Mouse (Mus musculus): ENCODE measurements around the gene Cers6.

The Cers6 gene

GRCm38 (mm10) chr2:68860904-68861685 is at the start of gene Cers6:
Gene Cers6, plus strand, starts transcription at chr2:68861441.
- DNase-seq, result peak; percentile 98

DNA sequence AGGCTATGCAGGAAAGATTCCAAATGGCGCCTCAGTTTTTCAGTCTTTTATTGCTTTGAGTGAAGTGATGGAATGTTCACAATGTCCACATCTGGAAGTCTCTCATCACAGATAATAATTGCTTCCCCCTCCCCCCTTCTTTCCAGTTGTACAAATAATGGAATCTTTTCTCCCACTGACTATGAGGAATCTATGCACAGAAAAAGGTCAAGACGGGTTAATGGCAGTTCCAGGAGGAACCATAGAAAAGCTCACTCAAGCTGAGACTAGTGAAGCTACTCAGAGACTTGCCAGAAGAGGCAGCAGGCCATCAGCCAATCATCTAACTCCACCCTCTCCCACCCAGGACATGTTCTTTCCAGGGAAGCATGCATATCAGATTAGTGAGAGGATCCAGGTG is 46.8 kb upstream of the Cers6 start:
- DNase-seq, result no peak

GRCm38 (mm10) chr2:68819040-68819439 is 42.2 kb upstream of the Cers6 start:
- no peak for DNase-seq

DNA sequence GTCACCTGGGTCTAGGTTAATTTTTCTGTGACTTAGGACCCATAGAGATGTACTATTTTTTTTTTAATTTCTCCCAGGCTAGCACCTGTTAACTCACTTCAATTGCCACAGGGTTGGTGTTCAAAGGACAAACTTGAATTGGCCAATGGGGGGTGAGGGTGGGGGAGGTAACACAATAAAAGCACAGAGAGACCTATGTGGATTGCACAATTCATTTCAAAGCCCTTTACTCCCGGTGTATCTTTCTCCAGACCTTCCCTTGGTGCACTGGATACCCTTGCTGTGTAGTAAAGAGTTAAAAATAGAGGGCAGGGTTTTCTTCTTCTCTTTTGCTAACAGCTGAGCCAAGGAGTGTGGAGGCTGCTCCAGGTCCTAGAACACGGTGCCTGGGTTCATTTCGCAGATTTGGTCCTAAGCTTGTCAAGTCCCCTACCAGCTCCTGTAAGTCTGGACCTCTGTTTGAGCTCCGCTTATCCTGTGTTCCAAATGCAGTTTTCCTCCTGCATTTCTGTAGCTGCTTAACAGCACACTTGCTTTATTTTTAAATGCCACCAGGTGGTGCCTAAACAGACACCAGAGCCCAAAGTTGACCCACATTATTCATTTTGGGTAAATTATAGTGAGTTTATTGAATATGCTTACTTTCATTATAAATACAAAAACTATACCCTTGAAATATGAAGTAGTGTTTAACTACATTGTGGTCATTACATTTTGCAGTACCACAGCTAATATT is 38.9 kb upstream of the Cers6 start:
- DNase-seq, result no peak

GRCm38 (mm10) chr2:68825326-68826020 is 35.8 kb upstream of the Cers6 start:
- no peak for DNase-seq

DNA sequence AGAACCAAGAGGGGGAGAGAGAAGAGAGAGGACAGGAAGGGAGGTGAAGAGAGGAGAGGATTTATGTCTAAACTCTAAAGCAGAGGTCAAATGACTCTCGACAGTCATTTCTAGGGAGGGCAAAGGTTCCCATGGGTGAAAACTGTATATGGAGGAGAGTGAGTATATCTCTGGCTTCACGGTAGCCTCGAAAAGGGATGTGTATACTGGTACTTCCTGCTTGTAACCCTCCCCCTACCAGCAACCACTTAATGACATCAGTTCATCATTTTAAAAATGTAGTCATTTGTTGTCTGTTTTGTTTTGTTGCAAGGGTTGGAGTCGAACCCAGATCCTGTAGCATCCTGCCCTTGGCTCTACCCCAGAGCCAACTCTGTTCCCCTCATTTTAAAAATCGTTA is 17.9 kb upstream of the Cers6 start:
- DNase-seq, result no peak

DNA sequence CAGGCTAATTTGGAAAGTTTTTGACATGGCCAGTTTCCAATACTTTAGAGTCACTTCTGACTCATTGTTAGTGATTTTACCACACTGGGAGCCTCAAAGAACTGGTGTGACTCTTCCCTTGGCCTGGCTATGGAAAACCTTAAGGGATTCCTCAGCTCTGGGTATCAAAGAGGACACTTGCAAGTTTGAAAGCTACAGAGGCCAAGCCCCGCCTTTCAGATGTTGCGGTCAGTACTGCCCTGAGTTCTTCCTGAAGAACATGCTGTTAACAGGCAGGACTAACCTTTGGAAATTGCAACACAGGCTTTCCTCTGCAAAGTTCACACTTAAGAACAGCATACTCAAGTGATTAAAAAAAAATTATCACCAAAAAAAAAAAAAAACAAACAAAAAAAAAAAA is 16.7 kb upstream of the Cers6 start:
- DNase-seq, result no peak

DNA sequence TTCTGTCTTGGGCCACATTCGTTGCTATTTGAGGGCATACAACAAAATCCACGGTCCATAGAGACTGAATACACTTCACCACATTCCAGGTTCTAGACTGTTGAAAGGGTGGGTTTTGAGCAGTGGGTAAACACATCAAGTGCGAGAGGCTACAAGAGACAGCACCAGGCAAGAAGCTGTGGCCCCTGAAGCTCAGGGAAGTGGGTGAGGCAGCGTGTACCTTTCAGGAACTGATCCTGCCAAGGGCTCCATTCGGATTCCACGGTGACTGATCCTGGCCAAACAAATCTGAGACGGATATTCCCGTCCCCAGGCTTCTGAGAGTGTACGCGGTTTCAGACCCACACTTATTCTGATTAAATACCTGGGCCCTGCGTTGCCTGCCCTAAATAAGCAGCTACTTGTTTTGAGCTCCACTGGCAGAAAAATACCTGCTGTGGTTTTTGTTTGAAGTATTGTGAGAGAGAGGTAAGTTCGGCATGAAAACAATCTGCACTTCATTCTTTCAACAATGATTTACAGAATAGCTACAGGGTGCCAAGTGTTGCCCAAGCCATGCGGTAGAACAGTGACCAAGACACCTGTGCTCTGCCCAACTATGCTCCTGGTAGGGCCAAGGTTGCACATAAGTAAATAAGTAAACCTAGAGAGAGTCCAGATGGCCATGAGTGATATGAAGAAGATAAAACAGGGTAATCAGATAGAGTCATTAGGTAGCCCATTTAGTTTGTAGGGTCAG is 16.1 kb upstream of the Cers6 start:
- no peak for DNase-seq

- DNase-seq, result no peak
These were observed 850 bp upstream of the Cers6 start for GRCm38 (mm10) chr2:68860391-68860790.

DNA sequence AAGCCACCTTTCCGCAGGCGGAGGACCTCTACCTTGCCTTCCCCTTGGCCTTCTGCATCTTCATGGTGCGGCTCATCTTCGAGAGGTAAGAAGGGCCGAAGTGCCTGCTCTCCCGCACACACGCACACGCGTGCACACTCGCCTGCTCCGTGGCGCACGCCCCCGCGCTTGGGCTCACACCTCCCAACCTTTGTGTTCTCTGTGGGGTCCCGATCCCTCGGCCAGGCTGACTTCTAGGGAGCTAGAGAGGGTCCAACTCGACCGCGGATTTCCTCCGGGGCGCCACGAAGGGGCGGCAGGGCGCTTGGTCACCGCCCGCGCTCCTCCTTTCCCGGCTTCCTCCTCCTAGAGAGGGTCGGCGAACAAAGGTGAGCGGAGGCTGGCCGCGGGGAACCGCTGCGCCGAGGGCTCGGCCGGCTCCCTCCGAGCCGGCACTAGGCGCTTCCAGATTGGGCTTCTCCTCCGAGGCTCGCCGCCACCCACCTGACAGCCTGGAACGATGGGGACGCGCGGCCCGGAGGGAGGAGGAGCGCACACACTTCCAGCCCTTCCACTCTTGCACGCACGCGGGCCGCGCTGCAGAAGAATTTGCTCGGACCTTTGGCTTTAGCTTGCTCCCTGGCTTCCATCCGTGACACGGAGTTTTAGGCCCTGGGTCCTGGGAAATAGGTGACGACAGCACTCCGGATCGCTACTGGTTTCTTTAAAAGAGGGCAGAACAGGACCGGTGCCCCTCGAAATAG is 651 bp downstream of the Cers6 start:
- DNase-seq, result peak; percentile 59

DNA sequence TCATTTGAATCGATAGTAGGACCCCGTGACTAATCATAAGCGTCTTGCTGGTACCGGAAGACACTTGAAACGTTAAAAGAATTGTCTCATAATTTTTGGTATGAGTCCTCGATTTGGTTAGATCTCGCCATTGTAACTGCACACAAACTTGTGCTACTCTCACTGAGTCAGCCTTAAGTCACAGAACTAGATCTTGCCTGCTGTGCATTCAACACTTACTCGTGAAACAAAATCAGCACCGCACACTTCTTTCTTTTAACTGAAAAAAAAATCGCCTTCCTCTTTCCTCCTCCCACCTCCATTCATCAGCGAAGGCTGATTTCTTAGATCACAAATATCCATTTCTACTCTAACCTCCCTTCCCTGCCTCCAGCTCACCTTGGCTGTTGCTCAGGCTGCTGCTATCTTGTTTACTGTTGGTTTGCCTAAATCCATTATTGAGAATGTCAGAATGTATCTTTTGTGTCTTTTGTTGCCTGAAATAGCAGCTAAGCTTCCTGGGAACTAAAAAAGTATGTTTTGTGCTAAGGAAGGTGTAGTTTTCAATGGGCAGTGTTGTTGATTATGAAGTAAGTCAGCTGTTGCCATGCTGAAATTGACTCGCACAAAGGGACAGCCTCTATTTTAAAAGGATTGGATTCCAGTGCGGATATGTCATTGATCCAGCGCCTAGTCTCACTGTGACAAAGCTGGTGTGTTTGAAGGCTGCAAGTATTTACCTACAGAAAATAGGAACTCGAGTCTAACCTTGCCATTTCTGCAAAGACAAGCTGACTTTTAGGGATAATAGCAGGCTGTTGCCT is 1.4 kb downstream of the Cers6 start:
- DNase-seq, result no peak

GRCm38 (mm10) chr2:68863561-68863960 is 2.3 kb downstream of the Cers6 start:
- no peak for DNase-seq

DNA sequence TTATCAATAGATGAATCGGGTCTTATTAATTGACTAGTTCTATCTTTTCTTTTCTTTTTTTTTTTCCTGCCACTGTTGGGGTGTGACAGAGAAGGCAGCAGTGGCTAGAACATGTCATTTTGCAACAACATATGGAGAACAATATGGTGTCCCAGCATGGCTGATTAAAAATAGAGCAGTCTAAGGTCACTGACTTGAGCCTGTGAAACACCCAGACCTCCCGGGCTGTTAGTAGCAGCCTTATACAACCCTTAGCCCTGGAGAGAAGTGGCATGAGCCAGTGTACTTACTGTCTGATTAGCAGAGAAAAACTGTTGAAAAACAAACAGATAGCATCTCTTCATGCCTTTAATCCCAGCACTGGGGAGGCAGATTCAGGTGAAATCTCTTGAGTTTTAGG is 3.1 kb downstream of the Cers6 start:
- no peak for DNase-seq

DNA sequence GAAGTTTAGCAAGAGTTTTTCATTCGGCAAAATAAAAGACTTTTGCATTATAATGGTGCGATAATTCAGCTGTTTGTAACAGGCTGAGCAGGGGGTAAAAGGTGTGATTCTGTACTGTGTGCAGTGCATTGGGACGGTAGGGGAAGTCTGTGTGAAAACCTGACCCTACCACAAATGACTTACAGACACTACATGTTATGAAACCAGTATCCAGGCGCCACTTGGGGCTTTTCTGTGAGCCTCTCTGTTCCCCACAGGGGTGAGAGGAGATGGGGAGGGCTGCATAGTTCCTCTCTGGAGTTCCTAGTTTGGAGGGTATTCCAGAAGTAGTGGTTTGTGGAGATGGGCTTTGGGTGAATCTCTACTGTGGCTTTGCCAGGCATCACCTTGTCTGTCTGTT is 5.9 kb downstream of the Cers6 start:
- DNase-seq, result no peak

DNA sequence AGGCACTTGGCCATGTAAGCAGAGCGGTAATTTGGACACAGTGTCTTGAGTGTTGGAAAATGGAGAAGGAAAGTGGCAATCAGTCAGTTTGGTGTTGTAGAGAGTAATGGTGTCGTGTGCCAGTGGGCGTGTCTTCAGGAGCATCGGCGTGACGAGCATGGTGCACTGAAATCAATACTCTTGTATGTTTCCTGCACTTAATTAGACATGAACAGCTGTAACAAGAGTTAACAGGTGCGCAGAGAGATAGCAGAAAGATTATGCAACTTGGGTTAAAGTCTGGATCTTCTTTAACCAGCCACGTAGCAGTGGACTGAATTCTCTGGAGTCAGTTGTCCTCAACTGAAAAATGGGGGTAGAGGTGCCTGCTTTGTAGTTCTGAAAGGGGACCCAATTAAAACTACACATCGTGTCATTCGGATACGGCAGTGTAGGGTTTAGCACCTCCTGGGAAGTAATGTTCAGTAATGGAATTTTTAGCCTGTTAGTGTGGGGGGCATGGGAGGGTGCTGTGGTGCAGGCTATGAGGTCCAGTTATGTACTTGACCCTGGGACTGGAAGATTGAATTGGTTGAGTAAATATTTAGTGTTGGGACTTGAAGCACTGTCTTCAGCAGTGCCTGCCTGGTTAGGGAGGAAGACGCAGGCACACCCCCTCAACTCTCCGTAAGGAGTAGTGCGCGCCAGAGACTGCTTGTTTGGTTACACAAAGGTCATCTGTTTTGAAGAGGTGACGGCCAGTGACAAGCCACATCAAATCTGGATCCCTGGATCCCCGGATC is 9.9 kb downstream of the Cers6 start:
- no peak for DNase-seq

- DNase-seq, result no peak
These were observed 11.8 kb downstream of the Cers6 start for GRCm38 (mm10) chr2:68873086-68873485.

- DNase-seq, result no peak
These were observed 12.6 kb downstream of the Cers6 start for GRCm38 (mm10) chr2:68873653-68874441.

- no peak for DNase-seq
These were observed 13.3 kb downstream of the Cers6 start for GRCm38 (mm10) chr2:68874575-68874974.

DNA sequence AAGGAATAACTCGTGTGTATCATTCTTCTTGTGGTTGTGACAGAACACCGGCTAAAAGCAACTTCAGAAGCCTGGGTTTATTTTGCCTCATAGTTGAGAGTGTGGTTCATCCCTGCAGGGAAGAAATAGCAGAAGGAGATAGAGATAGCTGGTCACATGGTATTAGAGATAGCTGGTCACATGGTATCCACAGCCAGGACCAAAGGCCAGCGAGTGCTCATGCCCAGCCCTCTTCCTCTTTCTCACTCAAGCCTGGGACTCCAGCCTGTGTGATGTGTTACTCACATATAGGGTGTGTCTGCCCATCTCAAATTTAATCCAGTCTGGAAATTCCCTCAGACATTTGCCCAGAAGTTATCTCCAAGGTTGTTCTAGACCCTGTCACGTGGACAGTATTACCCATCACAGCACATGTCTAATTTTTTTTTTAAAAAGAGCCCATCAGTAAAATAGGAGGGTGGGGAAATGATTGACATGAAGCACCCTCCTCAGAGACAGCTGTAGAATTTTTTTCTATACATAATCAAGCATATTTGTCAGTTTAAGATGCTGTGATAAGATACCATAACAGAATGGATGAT is 17.9 kb downstream of the Cers6 start:
- DNase-seq, result no peak

Data from right cerebral cortex, postnatal 4 days (tissue).